Comparison of ENCODE assay signal across 8 mouse cellular contexts in the genomic region with DNA sequence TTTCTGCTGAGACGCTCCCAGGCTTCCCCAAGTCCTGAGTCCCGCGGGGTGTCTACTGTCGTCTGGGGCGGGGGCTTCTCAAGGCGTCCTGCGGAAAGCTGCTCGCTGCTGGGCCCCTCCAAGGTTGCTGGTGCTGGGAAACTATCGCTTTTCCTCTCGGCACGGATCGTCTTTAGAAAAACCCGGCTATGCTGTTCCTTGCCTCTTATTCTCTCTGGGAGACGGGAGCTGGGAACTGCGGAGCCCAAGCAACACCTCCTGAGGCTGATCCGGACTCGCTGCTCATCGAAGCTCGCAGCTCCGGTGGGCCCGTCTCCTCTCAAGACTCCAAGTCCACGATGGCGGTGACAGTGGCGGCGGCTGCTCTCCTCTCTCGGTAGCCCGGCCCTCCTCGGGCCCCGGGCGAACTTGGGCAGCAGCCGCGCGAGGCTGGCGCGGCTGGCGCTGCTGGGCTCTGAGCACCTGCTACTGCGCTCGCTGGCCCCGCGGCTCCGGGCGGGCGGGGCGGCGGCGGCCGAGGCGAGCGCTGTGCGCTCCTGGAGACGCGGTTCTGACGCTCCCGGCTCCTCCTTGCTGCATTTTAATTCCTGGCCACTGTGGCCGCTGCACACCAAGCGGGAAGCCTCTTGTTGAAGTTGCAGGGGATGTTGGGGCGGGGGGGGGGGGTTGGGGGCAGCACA.
DNase-seq lines count a peak whose midpoint lies in the region; ATAC-seq lines count a peak whose summit lies in the region.

No protein-coding gene starts in this region.

- no peak overlapping the region for H3K27ac ChIP-seq in embryonic facial prominence, embryonic 12.5 days
- H3K27ac ChIP-seq in midbrain, embryonic 13.5 days, result peak overlapping the region; percentile 80

- under 1% methylated on average over 56 of the region's 57 CpGs for WGBS in embryonic facial prominence, embryonic 12.5 days
- under 1% methylated on average over 55 of the region's 57 CpGs for WGBS in midbrain, embryonic 13.5 days

- H3K4me1 ChIP-seq in embryonic facial prominence, embryonic 12.5 days, result peaks cover 22% of the 10 kb centered on the region
- H3K4me1 ChIP-seq in midbrain, embryonic 13.5 days (replicated peaks), result peaks cover 27% of the 10 kb centered on the region

- no peak overlapping the region for H3K9ac ChIP-seq in embryonic facial prominence, embryonic 12.5 days
- peak overlapping the region; percentile 80 for H3K9ac ChIP-seq in midbrain, embryonic 13.5 days (replicated peaks)

- intact Hi-C loops in heart, postnatal 14 days (cut with DNase I), result no loop called here

- ATAC-seq in embryonic facial prominence, embryonic 12.5 days (ENCODE audit: insufficient number of reproducible peaks, insufficient read depth, low FRiP score, low TSS enrichment), result no peak; the same call in 1 of the 2 replicates
- peak; percentile 91 for ATAC-seq in midbrain, embryonic 13.5 days

- H3K27me3 ChIP-seq in embryonic facial prominence, embryonic 12.5 days, result peaks cover 79% of the 10 kb centered on the region
- H3K27me3 ChIP-seq in midbrain, embryonic 13.5 days, result peaks cover 45% of the 10 kb centered on the region

- no peaks in the 10 kb centered on the region for H3K9me3 ChIP-seq in embryonic facial prominence, embryonic 12.5 days
- H3K9me3 ChIP-seq in midbrain, embryonic 13.5 days, result no peaks in the 10 kb centered on the region

- no peaks in the 10 kb centered on the region for H3K36me3 ChIP-seq in embryonic facial prominence, embryonic 12.5 days
- H3K36me3 ChIP-seq in midbrain, embryonic 13.5 days, result no peaks in the 10 kb centered on the region

- H3K4me2 ChIP-seq in embryonic facial prominence, embryonic 12.5 days (replicated peaks), result peak overlapping the region; percentile 98
- peak overlapping the region; percentile 98 for H3K4me2 ChIP-seq in midbrain, embryonic 13.5 days (replicated peaks)

- peak overlapping the region; percentile 56 for H3K4me3 ChIP-seq in embryonic facial prominence, embryonic 12.5 days
- H3K4me3 ChIP-seq in midbrain, embryonic 13.5 days (replicated peaks), result peak overlapping the region; percentile 65

- DNase-seq in ES-CJ7 (ENCODE audit: low read depth, low spot score), result peak; percentile 51
- DNase-seq in adrenal gland, postnatal 14 days, result peak; percentile 64
- DNase-seq in heart, postnatal 14 days, result peak; percentile 3 to 16
- DNase-seq in layer of hippocampus, postnatal 36 days, result peak; percentile 70 to 72
- peak; percentile 51 for DNase-seq in testis, postnatal 10 days (ENCODE audit: low spot score)
- DNase-seq in T-cell, adult 2 months (ENCODE audit: low spot score), result no peak
